Mouse (Mus musculus): ENCODE results near the gene Frem1.

DNA sequence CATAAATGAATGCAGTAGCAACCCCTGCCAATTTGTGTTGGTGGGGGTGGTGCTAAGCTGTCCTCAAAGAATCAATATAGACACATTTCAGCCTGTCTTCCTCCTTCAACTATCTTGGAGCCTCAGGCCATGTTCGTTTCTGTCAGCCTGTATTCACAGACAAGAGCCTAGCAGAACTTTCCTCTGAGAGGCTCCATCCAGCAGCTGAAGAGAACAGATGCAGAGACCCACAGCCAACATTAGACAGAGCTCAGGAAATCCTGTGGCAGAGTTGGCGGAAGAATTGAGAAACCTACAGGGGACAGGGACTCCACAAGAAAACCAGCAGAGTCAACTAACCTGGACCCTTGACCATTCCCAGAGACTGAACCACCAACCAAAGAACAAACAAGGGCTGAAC, 3.3 kb upstream of the Frem1 start:
- TF ChIP-seq CTCF (conservative IDR thresholded peaks at IDR 0.05; ENCODE audit: low read length): no peak
- no peak for TF ChIP-seq POU5F1 (IDR thresholded peaks at IDR 0.05; ENCODE audit: borderline replicate concordance, low read length)

Measured in E14TG2a.4 (cell line).